Mouse (Mus musculus): Measurements from ENCODE around the gene Def6.

Gene Def6

GRCm38 (mm10) chr17:28207591-28208313 lies at the start of gene Def6:
TSS of gene Def6 (plus strand) at chr17:28207778.
- H3K36me3 ChIP-seq (ENCODE audit: control insufficient read depth, insufficient read depth, low read length, poor library complexity, severe bottlenecking), result no peaks in the 10 kb centered on the region

GRCm38 (mm10) chr17:28160361-28160760 lies 47.2 kb upstream of the Def6 start:
- Histone ChIP-seq H3K36me3 (ENCODE audit: control insufficient read depth, insufficient read depth, low read length, poor library complexity, severe bottlenecking) (no peaks in the 10 kb centered on the region), H3K27me3 (ENCODE audit: control insufficient read depth, insufficient read depth, low read length, poor library complexity, severe bottlenecking) (no peaks in the 10 kb centered on the region)
- DNase-seq (ENCODE audit: low read depth, low spot score), result no peak

More at GRCm38 (mm10) chr17:28207591-28208313, at the start of gene Def6:
- DNase-seq (ENCODE audit: low read depth, low spot score), result peak; percentile 87
- H3K27me3 ChIP-seq (ENCODE audit: control insufficient read depth, insufficient read depth, low read length, poor library complexity, severe bottlenecking), result no peaks in the 10 kb centered on the region

GRCm38 (mm10) chr17:28161310-28161881 lies 46.2 kb upstream of the Def6 start:
- no peaks in the 10 kb centered on the region for H3K27me3 ChIP-seq (ENCODE audit: control insufficient read depth, insufficient read depth, low read length, poor library complexity, severe bottlenecking)
- no peak for DNase-seq (ENCODE audit: low read depth, low spot score)
- no peaks in the 10 kb centered on the region for H3K36me3 ChIP-seq (ENCODE audit: control insufficient read depth, insufficient read depth, low read length, poor library complexity, severe bottlenecking)

GRCm38 (mm10) chr17:28163666-28164065 lies 43.9 kb upstream of the Def6 start:
- peak; percentile 85 for DNase-seq (ENCODE audit: low read depth, low spot score)

GRCm38 (mm10) chr17:28170460-28171305 lies 36.9 kb upstream of the Def6 start:
- Histone ChIP-seq H3K27me3 (ENCODE audit: control insufficient read depth, insufficient read depth, low read length, poor library complexity, severe bottlenecking) (no peaks in the 10 kb centered on the region), H3K36me3 (ENCODE audit: control insufficient read depth, insufficient read depth, low read length, poor library complexity, severe bottlenecking) (no peaks in the 10 kb centered on the region)
- DNase-seq (ENCODE audit: low read depth, low spot score), result no peak

More at GRCm38 (mm10) chr17:28163666-28164065, 43.9 kb upstream of the Def6 start:
- H3K36me3 ChIP-seq (ENCODE audit: control insufficient read depth, insufficient read depth, low read length, poor library complexity, severe bottlenecking), result no peaks in the 10 kb centered on the region
- no peaks in the 10 kb centered on the region for H3K27me3 ChIP-seq (ENCODE audit: control insufficient read depth, insufficient read depth, low read length, poor library complexity, severe bottlenecking)

- H3K27me3 ChIP-seq (ENCODE audit: control insufficient read depth, insufficient read depth, low read length, poor library complexity, severe bottlenecking), result no peaks in the 10 kb centered on the region
- H3K36me3 ChIP-seq (ENCODE audit: control insufficient read depth, insufficient read depth, low read length, poor library complexity, severe bottlenecking), result no peaks in the 10 kb centered on the region
- no peak for DNase-seq (ENCODE audit: low read depth, low spot score)
Measured at GRCm38 (mm10) chr17:28172690-28173089, 34.9 kb upstream of the Def6 start.

GRCm38 (mm10) chr17:28176775-28177539 lies 30.6 kb upstream of the Def6 start, which contains the start of gene Zfp523:
TSS of gene Zfp523 (plus strand) at chr17:28177129.
- DNase-seq (ENCODE audit: low read depth, low spot score), result peak; percentile 91
- Histone ChIP-seq H3K36me3 (ENCODE audit: control insufficient read depth, insufficient read depth, low read length, poor library complexity, severe bottlenecking) (no peaks in the 10 kb centered on the region), H3K27me3 (ENCODE audit: control insufficient read depth, insufficient read depth, low read length, poor library complexity, severe bottlenecking) (no peaks in the 10 kb centered on the region)

GRCm38 (mm10) chr17:28177540-28178046 lies 30.0 kb upstream of the Def6 start:
- Histone ChIP-seq H3K36me3 (ENCODE audit: control insufficient read depth, insufficient read depth, low read length, poor library complexity, severe bottlenecking) (no peaks in the 10 kb centered on the region), H3K27me3 (ENCODE audit: control insufficient read depth, insufficient read depth, low read length, poor library complexity, severe bottlenecking) (no peaks in the 10 kb centered on the region)
- DNase-seq (ENCODE audit: low read depth, low spot score), result peak; percentile 25

GRCm38 (mm10) chr17:28180331-28180730 lies 27.2 kb upstream of the Def6 start:
- DNase-seq (ENCODE audit: low read depth, low spot score), result no peak
- Histone ChIP-seq H3K27me3 (ENCODE audit: control insufficient read depth, insufficient read depth, low read length, poor library complexity, severe bottlenecking) (no peaks in the 10 kb centered on the region), H3K36me3 (ENCODE audit: control insufficient read depth, insufficient read depth, low read length, poor library complexity, severe bottlenecking) (no peaks in the 10 kb centered on the region)

- Histone ChIP-seq H3K27me3 (ENCODE audit: control insufficient read depth, insufficient read depth, low read length, poor library complexity, severe bottlenecking) (no peaks in the 10 kb centered on the region), H3K36me3 (ENCODE audit: control insufficient read depth, insufficient read depth, low read length, poor library complexity, severe bottlenecking) (no peaks in the 10 kb centered on the region)
- DNase-seq (ENCODE audit: low read depth, low spot score), result no peak
Measured at GRCm38 (mm10) chr17:28180783-28181544, 26.6 kb upstream of the Def6 start.

GRCm38 (mm10) chr17:28184971-28185638 lies 22.5 kb upstream of the Def6 start:
- no peak for DNase-seq (ENCODE audit: low read depth, low spot score)
- Histone ChIP-seq H3K27me3 (ENCODE audit: control insufficient read depth, insufficient read depth, low read length, poor library complexity, severe bottlenecking) (no peaks in the 10 kb centered on the region), H3K36me3 (ENCODE audit: control insufficient read depth, insufficient read depth, low read length, poor library complexity, severe bottlenecking) (no peaks in the 10 kb centered on the region)

- Histone ChIP-seq H3K36me3 (ENCODE audit: control insufficient read depth, insufficient read depth, low read length, poor library complexity, severe bottlenecking) (no peaks in the 10 kb centered on the region), H3K27me3 (ENCODE audit: control insufficient read depth, insufficient read depth, low read length, poor library complexity, severe bottlenecking) (no peaks in the 10 kb centered on the region)
- no peak for DNase-seq (ENCODE audit: low read depth, low spot score)
Measured at GRCm38 (mm10) chr17:28188313-28188712, 19.3 kb upstream of the Def6 start.

GRCm38 (mm10) chr17:28192754-28193153 lies 14.8 kb upstream of the Def6 start:
- Histone ChIP-seq H3K27me3 (ENCODE audit: control insufficient read depth, insufficient read depth, low read length, poor library complexity, severe bottlenecking) (no peaks in the 10 kb centered on the region), H3K36me3 (ENCODE audit: control insufficient read depth, insufficient read depth, low read length, poor library complexity, severe bottlenecking) (no peaks in the 10 kb centered on the region)
- no peak for DNase-seq (ENCODE audit: low read depth, low spot score)
